Mouse (Mus musculus) gastrocnemius, postnatal 36 days (tissue): ENCODE measurements around the gene Tfap2c. TPM values are rescaled to one million over a fixed set of nuclear protein-coding genes. Genes with fewer than 3 reads are reported as not detected.
A peak's percentile ranks its signal among the peaks of the same experiment; 100 is the strongest.

ENCODE experiments used
- DNase-seq, 2 experiments: peaks; one replicate each; pipeline ENCODE4 v3.0.0; 2022
- intact Hi-C: fragments of 180-260 bp; cut with DNase I; formaldehyde crosslinking; loops from one replicate; pipeline ENCODE4 v1.15.1; 2025
- total RNA-seq, 2 experiments: library from RNA; stranded (reverse); gene quantifications; 2 replicates each; pipeline ENCODE4 v1.2.3; 2021

Tfap2c gene
- total RNA-seq, 2 experiments from 2014 or later = not detected

- intact Hi-C loops = loop anchor here (2.0 kb wide), 1 partner anchor 222 kb away; no protein-coding TSS in a partner anchor
- DNase-seq = peak; percentile 19 to 40
These were observed 1.1 kb downstream of the Tfap2c start for GRCm38 (mm10) chr2:172550364-172551080.

- no peak for DNase-seq
- intact Hi-C loops = loop anchor here (2.0 kb wide), 1 partner anchor 222 kb away; no protein-coding TSS in a partner anchor
These were observed 1.8 kb downstream of the Tfap2c start for GRCm38 (mm10) chr2:172551081-172551720.

GRCm38 (mm10) chr2:172551872-172552271 is 2.5 kb downstream of the Tfap2c start:
- intact Hi-C loops = loop anchor here (2.0 kb wide), 1 partner anchor 221 kb away; no protein-coding TSS in a partner anchor
- no peak for DNase-seq

DNA sequence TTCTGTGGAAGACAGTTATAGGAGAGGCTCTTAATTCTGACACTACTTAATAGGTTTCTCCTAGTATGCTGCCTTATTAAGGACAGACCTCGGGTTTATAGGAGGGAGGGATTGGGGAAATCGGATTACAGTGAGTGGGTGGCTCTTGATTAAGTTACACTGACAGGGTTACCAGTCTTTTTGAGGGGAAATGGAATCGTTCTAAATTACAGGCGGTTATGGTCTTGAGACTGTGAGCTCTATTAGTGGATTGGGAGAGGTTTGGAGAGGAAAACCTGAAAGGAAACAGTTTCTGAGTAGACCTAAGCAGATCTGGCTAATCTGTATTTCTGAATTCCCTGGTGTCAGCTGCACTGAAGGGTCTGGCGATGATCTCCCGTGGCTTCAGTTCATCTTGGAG is 3.3 kb downstream of the Tfap2c start:
- intact Hi-C loops = no loop called here
- DNase-seq = no peak

DNA sequence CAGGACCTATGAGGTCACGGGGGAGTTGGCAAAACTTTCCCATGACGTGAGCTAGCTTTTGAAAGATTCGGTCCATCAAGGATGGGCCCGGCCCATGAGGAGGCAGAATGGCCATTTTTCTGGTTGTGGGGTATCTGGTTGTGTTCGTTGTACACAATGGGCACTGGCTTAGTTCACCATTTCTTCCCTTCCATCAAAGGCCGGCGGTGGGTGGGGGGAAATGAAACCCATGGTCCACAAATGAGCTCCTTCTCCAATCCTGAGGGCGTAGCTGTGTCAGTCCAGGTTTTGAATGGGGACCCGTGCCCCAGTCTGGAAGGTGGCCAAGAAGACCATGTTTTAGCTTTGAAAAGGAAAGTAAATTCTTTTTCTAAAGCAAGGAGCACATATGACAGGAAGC is 4.8 kb downstream of the Tfap2c start:
- DNase-seq = no peak
- intact Hi-C loops = no loop called here

- intact Hi-C loops = no loop called here
- DNase-seq = no peak
These were observed 9.5 kb downstream of the Tfap2c start for GRCm38 (mm10) chr2:172558674-172559468.

GRCm38 (mm10) chr2:172561016-172561415 is 11.6 kb downstream of the Tfap2c start:
- intact Hi-C loops = no loop called here
- DNase-seq = no peak

DNA sequence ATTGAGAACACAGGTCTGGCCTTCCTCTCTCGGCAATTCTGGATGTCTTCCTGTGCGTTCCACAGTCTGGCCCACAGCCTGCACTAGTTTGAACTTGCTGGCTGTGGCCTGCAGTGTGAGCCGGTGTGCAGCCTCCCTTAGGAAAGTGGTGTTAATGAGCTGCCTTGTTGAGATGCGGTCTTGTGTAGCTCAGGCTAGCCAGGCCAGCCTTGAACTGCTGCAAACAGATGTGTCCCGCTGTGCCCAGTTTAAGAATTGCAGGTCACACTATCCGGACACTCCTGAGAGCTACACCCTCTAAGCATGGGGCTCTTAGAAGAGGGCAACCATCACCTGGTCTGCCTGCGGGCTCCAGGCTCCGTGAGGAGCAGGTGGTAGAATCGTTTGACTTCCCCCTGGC is 18.4 kb downstream of the Tfap2c start:
- no peak for DNase-seq
- intact Hi-C loops = no loop called here

DNA sequence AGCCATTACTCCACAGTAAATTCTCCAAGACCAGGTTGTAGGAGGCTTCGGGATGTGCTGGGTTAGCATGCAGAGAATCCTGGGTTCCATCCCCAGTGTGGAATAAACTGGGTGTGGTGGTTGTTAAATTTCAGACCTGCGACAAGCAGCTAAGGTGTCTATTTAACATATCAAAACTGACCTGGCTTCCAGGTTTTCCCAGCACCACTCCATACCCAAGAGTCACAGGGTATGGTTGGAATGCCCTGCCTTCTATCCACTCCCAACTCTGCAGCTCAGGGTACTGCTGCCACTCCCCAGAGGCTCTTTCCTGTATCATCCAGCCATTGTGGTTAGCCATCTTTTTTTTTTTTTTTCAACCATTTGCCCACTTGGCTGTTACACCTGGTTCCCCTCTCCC is 19.1 kb downstream of the Tfap2c start:
- no peak for DNase-seq
- intact Hi-C loops = no loop called here

GRCm38 (mm10) chr2:172577196-172577766 is 27.9 kb downstream of the Tfap2c start:
- DNase-seq = no peak
- intact Hi-C loops = no loop called here

DNA sequence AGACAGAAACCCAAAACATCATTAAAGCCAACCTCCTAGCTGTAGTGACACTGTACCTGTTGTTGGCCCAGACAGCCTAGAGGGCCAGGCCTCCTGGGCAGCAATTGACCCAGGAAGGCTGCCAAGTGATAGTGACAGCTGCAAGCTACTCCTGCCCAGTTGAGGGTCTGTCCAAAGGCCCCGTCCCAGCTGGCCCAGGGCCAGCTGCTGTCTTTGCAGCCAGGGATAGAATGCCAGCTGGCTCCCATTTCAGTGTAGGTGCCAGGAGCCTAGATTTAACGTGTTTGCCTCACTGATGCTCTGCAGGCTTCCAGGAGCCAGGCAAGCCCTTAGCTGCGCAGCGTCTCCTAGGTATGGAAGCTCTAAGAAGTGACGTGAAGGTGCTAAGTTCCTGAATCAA is 29.8 kb downstream of the Tfap2c start:
- intact Hi-C loops = no loop called here
- peak in 1 of 2 experiments; percentile 18 for DNase-seq

- no peak for DNase-seq
- intact Hi-C loops = no loop called here
These were observed 31.3 kb downstream of the Tfap2c start for GRCm38 (mm10) chr2:172580536-172581265.

DNA sequence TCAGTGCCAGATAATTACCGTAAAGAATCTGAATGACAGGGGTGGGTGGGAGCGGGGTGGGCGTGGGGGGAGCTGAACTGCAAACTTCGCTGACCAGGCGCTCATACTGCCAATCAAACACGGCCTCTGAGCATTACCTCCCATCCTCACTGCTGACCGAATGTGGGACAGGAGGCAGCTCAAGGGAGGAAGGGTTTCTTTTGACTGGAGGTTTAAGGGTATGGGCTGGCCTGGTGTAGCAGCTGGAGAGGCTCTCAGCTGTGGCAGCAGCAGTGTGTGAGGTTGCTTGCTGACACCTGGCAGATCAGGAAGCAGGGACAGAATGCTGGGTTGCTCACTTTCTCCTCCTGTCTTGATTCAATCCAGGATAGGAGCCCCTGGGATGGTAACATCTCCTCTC is 33.9 kb downstream of the Tfap2c start:
- DNase-seq = no peak
- intact Hi-C loops = no loop called here

- no peak for DNase-seq
- intact Hi-C loops = no loop called here
These were observed 35.9 kb downstream of the Tfap2c start for GRCm38 (mm10) chr2:172585329-172585728.

DNA sequence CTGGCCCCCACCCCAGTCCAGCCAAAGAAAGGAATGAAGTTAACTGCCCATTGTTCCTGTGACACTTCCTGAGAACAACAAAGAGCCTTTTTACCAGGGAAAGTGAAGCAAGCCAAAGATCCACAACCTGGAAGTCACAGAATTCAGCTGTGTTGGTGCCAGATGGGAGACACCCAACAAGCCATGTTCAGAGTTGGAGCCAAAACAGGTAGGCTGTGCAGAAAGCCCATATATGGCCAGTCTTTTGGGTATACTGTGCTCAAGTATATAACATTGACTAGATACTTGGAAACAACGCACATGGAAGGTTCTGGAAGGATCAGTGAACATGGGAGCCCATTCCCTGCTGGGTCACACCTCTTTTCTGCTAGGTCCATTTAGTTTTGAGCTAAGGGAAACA is 39.7 kb downstream of the Tfap2c start:
- intact Hi-C loops = no loop called here
- no peak for DNase-seq

DNA sequence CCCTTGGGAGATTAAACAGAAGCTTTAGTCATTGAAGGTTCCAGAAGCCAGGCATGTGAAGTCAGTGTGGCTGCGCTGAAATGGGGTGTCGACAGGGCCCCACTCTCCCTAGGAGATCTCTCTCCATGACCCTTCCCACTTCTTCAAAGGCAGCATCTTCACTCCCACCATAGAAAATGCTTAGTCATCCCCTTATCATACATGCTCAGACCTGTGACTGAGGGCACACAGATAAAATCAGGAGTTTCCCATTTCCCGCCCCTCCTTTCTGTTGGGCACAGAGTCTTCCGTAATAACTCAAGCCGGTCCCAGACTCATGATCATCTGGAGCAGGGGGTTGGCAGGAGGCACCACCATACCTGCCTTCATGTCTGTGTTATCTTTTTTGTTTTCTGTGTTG is 41.4 kb downstream of the Tfap2c start:
- intact Hi-C loops = no loop called here
- DNase-seq = no peak

GRCm38 (mm10) chr2:172594326-172594725 is 44.9 kb downstream of the Tfap2c start:
- no peak for DNase-seq

DNA sequence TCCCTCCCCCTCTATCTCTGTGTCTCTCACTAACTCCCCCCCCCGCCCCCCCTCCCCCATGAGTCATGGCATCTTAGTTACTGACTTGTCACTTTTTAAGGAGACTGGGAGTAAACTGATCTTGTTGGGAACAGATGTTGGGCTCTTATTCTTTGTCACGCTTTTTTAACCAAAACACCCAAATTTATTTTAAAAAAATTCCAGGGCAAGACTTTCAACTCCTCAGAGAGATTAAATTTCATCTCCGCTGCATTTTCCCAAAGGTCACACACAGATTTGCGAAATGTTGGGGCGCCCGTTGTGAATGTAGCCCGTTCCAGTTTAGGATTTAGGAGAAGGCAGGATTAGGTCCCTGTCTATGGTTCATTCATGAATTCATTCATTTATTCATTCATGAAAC is 47.7 kb downstream of the Tfap2c start:
- DNase-seq = no peak
- intact Hi-C loops = no loop called here

More at GRCm38 (mm10) chr2:172594326-172594725, 44.9 kb downstream of the Tfap2c start:
- intact Hi-C loops = no loop called here

- intact Hi-C loops = no loop called here
- DNase-seq = no peak
These were observed 48.5 kb downstream of the Tfap2c start for GRCm38 (mm10) chr2:172597881-172598280.

DNA sequence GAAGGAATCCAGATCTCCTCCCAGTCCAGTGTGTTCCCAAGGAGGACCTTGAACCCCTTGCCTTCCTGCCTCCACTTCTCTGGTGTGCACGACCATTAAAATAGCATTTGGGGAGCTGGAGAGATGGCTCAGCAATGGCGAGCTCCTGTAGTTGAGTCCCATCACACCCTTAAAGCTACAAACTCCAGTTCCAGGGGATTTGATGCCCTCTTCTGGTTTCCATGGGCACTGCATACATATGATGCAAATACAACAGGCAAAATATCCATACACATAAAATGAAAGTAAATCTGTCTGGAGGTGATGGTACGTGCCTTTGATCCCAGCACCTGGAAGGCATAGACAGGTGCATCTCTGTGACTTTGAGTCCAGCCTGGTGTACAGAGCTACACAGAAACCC is 55.2 kb downstream of the Tfap2c start:
- intact Hi-C loops = no loop called here
- DNase-seq = no peak
